Mouse (Mus musculus) heart, embryonic 14.5 days (tissue): ENCODE data around the gene Zcchc3. TPM values are rescaled to one million over a fixed set of nuclear protein-coding genes. Genes with fewer than 3 reads are reported as not detected.

Experiments used
- ATAC-seq: fragments of 200-750 bp; cut with Nextera tagmentation; 2 replicates; pipeline ENCODE4 v1.8.0; 2017; ENCODE audit warnings: low read depth, moderate TSS enrichment; ENCODE audit not compliant: insufficient number of reproducible peaks, insufficient read depth, low FRiP score
- H3K27ac ChIP-seq, 2 experiments: fragments of 200-500 bp in 1 of 2; fragments of 300-500 bp in 1 of 2; sonication (generic) in 1 of 2; replicated peaks in 1 of 2; 2 replicates each; pipeline ENCODE4 v1.5.1; 2012 to 2014; ENCODE audit warnings: low read depth in 2 of 2, low read length in 2 of 2, control low read depth in 1 of 2, mild to moderate bottlenecking in 1 of 2, mixed read lengths in 1 of 2; ENCODE audit not compliant: control insufficient read depth in 1 of 2, insufficient read depth in 1 of 2
- H3K27me3 ChIP-seq: fragments of 300-500 bp; sonication (generic); 2 replicates; pipeline ENCODE4 v1.6.1; 2014; ENCODE audit warnings: mild to moderate bottlenecking, low read length, control low read depth; ENCODE audit not compliant: control insufficient read depth, insufficient read depth
- H3K36me3 ChIP-seq: fragments of 300-500 bp; sonication (generic); 2 replicates; pipeline ENCODE4 v1.6.1; 2014; ENCODE audit warnings: mild to moderate bottlenecking, control low read depth, low read length, mixed read lengths; ENCODE audit not compliant: control insufficient read depth, insufficient read depth
- H3K4me1 ChIP-seq, 2 experiments: fragments of 200-500 bp in 1 of 2; fragments of 300-500 bp in 1 of 2; sonication (generic) in 1 of 2; 2 replicates each; pipeline ENCODE4 v1.6.1; 2012 to 2014; ENCODE audit warnings: low read length in 2 of 2, control low read depth in 1 of 2, mixed read lengths in 1 of 2; ENCODE audit not compliant: control insufficient read depth in 2 of 2, insufficient read depth in 2 of 2
- H3K4me2 ChIP-seq: fragments of 300-500 bp; sonication (generic); 2 replicates; pipeline ENCODE4 v1.6.1; 2014; ENCODE audit warnings: mild to moderate bottlenecking, low read length
- H3K4me3 ChIP-seq, 2 experiments: fragments of 200-500 bp in 1 of 2; fragments of 300-500 bp in 1 of 2; sonication (generic) in 1 of 2; 2 replicates each; pipeline ENCODE4 v1.5.1; 2012 to 2014; ENCODE audit warnings: low read length in 2 of 2, mild to moderate bottlenecking in 2 of 2, control low read depth in 1 of 2, low read depth in 1 of 2, moderate library complexity in 1 of 2; ENCODE audit not compliant: control insufficient read depth in 1 of 2, insufficient read depth in 1 of 2
- H3K9ac ChIP-seq: fragments of 300-500 bp; sonication (generic); 2 replicates; pipeline ENCODE4 v1.6.1; 2014; ENCODE audit warnings: mild to moderate bottlenecking, low read length
- H3K9me3 ChIP-seq: fragments of 300-500 bp; sonication (generic); 2 replicates; pipeline ENCODE4 v1.6.1; 2016; ENCODE audit warnings: low read length, control low read depth; ENCODE audit not compliant: control insufficient read depth
- WGBS: fragments of 180-500 bp; shearing (Covaris S2); extraction: QIAGEN DNeasy Blood & Tissue Kit; methylation state at CpG from one replicate; pipeline ENCODE4 v1.1.7; 2014; 5-methylcytosine and 5-hydroxymethylcytosine counted together
- polyA plus RNA-seq: library from polyadenylated mRNA; unstranded; fragments of >200 nt; fragmentation: Nextera tagmentation; extraction: Ambion mirVana; gene quantifications from 2 replicates; pipeline ENCODE4 v1.2.1, GENCODE M21; 2014

Gene Zcchc3
- polyA plus RNA-seq, result 35.7 and 36.1 TPM in 2 replicates

- Histone ChIP-seq H3K4me3 (peak within 1 kb of the TSS; percentile 82 to 94), H3K27me3 (no peaks in the 10 kb centered on the region), H3K9ac (peak within 1 kb of the TSS; percentile 100), H3K9me3 (0 out of 2 replicates have a peak, but pooled peaks cover 6% of the 10 kb centered on the region), H3K4me2 (peak within 1 kb of the TSS; percentile 93), H3K4me1 (peaks cover 20 to 33% of the 10 kb centered on the region in 2 experiments), H3K36me3 (peaks cover 7% of the 10 kb centered on the region; the same call in 1 of the 2 replicates), H3K27ac (peak within 1 kb of the TSS; percentile 96 to 99)
- WGBS, result under 1% methylated on average over 65 of the region's 65 CpGs
- peak; percentile 84 for ATAC-seq
Observed at GRCm38 (mm10) chr2:152414591-152415165, at the start of gene Zcchc3. Gene Zcchc3, minus strand, starts transcription at chr2:152415027.

GRCm38 (mm10) chr2:152459241-152459640 lies 44.4 kb upstream of the Zcchc3 start:
- no peak for ATAC-seq
- Histone ChIP-seq H3K36me3 (no peaks in the 10 kb centered on the region), H3K9me3 (no peaks in the 10 kb centered on the region), H3K9ac (no peak overlapping the region), H3K4me3 (no peak overlapping the region), H3K27ac (no peak overlapping the region), H3K4me2 (no peak overlapping the region), H3K4me1 (peaks cover 2 to 3% of the 10 kb centered on the region in 2 experiments; a peak in 2 of 4 replicates), H3K27me3 (no peaks in the 10 kb centered on the region)
- 50% methylated on average over 13 of the region's 13 CpGs for WGBS

- Histone ChIP-seq H3K9ac (no peak overlapping the region), H3K27ac (no peak overlapping the region), H3K9me3 (no peaks in the 10 kb centered on the region), H3K27me3 (no peaks in the 10 kb centered on the region), H3K4me1 (peaks cover 7 to 16% of the 10 kb centered on the region in 2 experiments), H3K4me3 (no peak overlapping the region), H3K4me2 (no peak overlapping the region), H3K36me3 (no peaks in the 10 kb centered on the region)
- 77% methylated on average over 4 of the region's 4 CpGs for WGBS
- ATAC-seq, result no peak
Observed at GRCm38 (mm10) chr2:152452101-152452781, 37.4 kb upstream of the Zcchc3 start.

- WGBS, result 9% methylated on average over 5 of the region's 5 CpGs
- Histone ChIP-seq H3K9me3 (no peaks in the 10 kb centered on the region), H3K27me3 (no peaks in the 10 kb centered on the region), H3K4me1 (peaks cover 13 to 24% of the 10 kb centered on the region in 2 experiments), H3K9ac (no peak overlapping the region), H3K36me3 (no peaks in the 10 kb centered on the region), H3K4me2 (no peak overlapping the region), H3K4me3 (no peak overlapping the region), H3K27ac (no peak overlapping the region)
- no peak for ATAC-seq
Observed at GRCm38 (mm10) chr2:152450241-152450640, 35.4 kb upstream of the Zcchc3 start.

- WGBS, result 17% methylated on average over 5 of the region's 5 CpGs
Observed at GRCm38 (mm10) chr2:152447461-152447860, 32.6 kb upstream of the Zcchc3 start.

GRCm38 (mm10) chr2:152446642-152447041 lies 31.8 kb upstream of the Zcchc3 start:
- H3K4me1 ChIP-seq, result peaks cover 12 to 22% of the 10 kb centered on the region in 2 experiments
- no peak overlapping the region for H3K4me2 ChIP-seq
- no peak overlapping the region for H3K9ac ChIP-seq
- no peak for ATAC-seq
- no peak overlapping the region for H3K27ac ChIP-seq
- H3K27me3 ChIP-seq, result no peaks in the 10 kb centered on the region
- no peaks in the 10 kb centered on the region for H3K9me3 ChIP-seq
- 36% methylated on average over 2 of the region's 2 CpGs for WGBS
- H3K4me3 ChIP-seq, result no peak overlapping the region
- no peaks in the 10 kb centered on the region for H3K36me3 ChIP-seq

More at GRCm38 (mm10) chr2:152447461-152447860, 32.6 kb upstream of the Zcchc3 start:
- H3K27ac ChIP-seq, result 0 out of 4 replicates have a peak overlapping the region, but pooled peaks of 1 of the 2 experiments have one; percentile 6
- H3K4me2 ChIP-seq, result no peak overlapping the region
- no peaks in the 10 kb centered on the region for H3K27me3 ChIP-seq
- no peak for ATAC-seq
- no peaks in the 10 kb centered on the region for H3K36me3 ChIP-seq
- H3K4me3 ChIP-seq, result no peak overlapping the region
- peak overlapping the region; percentile 30; the same call in 1 of the 2 replicates for H3K9ac ChIP-seq
- no peaks in the 10 kb centered on the region for H3K9me3 ChIP-seq
- peaks cover 12 to 22% of the 10 kb centered on the region in 2 experiments for H3K4me1 ChIP-seq

- no peaks in the 10 kb centered on the region for H3K27me3 ChIP-seq
- WGBS, result 77% methylated on average over 8 of the region's 8 CpGs
- ATAC-seq, result no peak
- H3K4me1 ChIP-seq, result peaks cover 12 to 22% of the 10 kb centered on the region in 2 experiments
- H3K4me3 ChIP-seq, result no peak overlapping the region
- H3K27ac ChIP-seq, result no peak overlapping the region
- no peaks in the 10 kb centered on the region for H3K9me3 ChIP-seq
- H3K9ac ChIP-seq, result no peak overlapping the region
- no peaks in the 10 kb centered on the region for H3K36me3 ChIP-seq
- H3K4me2 ChIP-seq, result no peak overlapping the region
Observed at GRCm38 (mm10) chr2:152443281-152443680, 28.5 kb upstream of the Zcchc3 start.
